Mouse (Mus musculus) ES-E14 (cell line): ENCODE data around the gene Prdm8. TPM values are rescaled to one million over a fixed set of nuclear protein-coding genes. Genes with fewer than 3 reads are reported as not detected.

Experiments used
- DNase-seq: peaks from one replicate; pipeline ENCODE4 v3.0.0-alpha.2; 2013; ENCODE audit warnings: low read depth, low spot score
- H3K27ac ChIP-seq: 2 replicates; pipeline ENCODE4 v1.5.1; 2012; ENCODE audit warnings: low read depth, mild to moderate bottlenecking, low read length, moderate library complexity, mixed read lengths; ENCODE audit not compliant: poor library complexity, insufficient read depth, severe bottlenecking
- H3K36me3 ChIP-seq: 2 replicates; pipeline ENCODE4 v1.6.1; 2012; ENCODE audit warnings: mild to moderate bottlenecking, low read length, moderate library complexity, mixed read lengths; ENCODE audit not compliant: control insufficient read depth, poor library complexity, insufficient read depth, severe bottlenecking
- H3K4me1 ChIP-seq, 2 experiments: fragments of 150-350 bp in 1 of 2; sonication (generic) in 1 of 2; 2 replicates each; pipeline ENCODE4 v1.6.1; 2012; ENCODE audit warnings: low read length in 2 of 2, mild to moderate bottlenecking in 1 of 2, mixed read lengths in 1 of 2; ENCODE audit not compliant: control insufficient read depth in 2 of 2, insufficient read depth in 2 of 2, poor library complexity in 1 of 2
- H3K4me3 ChIP-seq, 2 experiments: fragments of 150-350 bp in 1 of 2; sonication (generic) in 1 of 2; 2 replicates each; pipeline ENCODE4 v1.5.1; 2012; ENCODE audit warnings: low read length in 2 of 2, low read depth in 1 of 2, mild to moderate bottlenecking in 1 of 2, mixed read lengths in 1 of 2; ENCODE audit not compliant: insufficient read depth in 1 of 2, poor library complexity in 1 of 2, severe bottlenecking in 1 of 2
- H3K9ac ChIP-seq: 2 replicates; pipeline ENCODE4 v1.6.1; 2012; ENCODE audit warnings: low read depth, mild to moderate bottlenecking, low read length, mixed read lengths; ENCODE audit not compliant: poor library complexity, insufficient read depth, severe bottlenecking
- H3K9me3 ChIP-seq: fragments of 150-350 bp; sonication (generic); 2 replicates; pipeline ENCODE4 v1.6.1; 2012; ENCODE audit warnings: low read depth, mild to moderate bottlenecking, low read length; ENCODE audit not compliant: control insufficient read depth, insufficient read depth
- CHD2 ChIP-seq: IDR thresholded peaks from 2 replicates; pipeline ENCODE4 v1.6.1; 2014; ENCODE audit warnings: mild to moderate bottlenecking, low read depth, low read length, inconsistent platforms
- HCFC1 ChIP-seq: IDR thresholded peaks from 2 replicates; pipeline ENCODE4 v1.6.1; 2012; ENCODE audit warnings: low read length, inconsistent platforms, borderline replicate concordance; ENCODE audit not compliant: insufficient read depth
- MAFK ChIP-seq: IDR thresholded peaks from 2 replicates; pipeline ENCODE4 v1.6.1; 2014; ENCODE audit warnings: mild to moderate bottlenecking, low read depth, low read length, inconsistent platforms; ENCODE audit not compliant: insufficient read depth
- ZC3H11A ChIP-seq: IDR thresholded peaks from 2 replicates; pipeline ENCODE4 v1.6.1; 2012; ENCODE audit warnings: low read depth, mild to moderate bottlenecking, inconsistent platforms, low read length, borderline replicate concordance
- ZNF384 ChIP-seq: IDR thresholded peaks from 2 replicates; pipeline ENCODE4 v1.6.1; 2012; ENCODE audit warnings: low read depth, low read length, inconsistent platforms
- in situ Hi-C, 2 experiments: fragments of 600-800 bp; cut with MboI; formaldehyde crosslinking; loops; one replicate each; pipeline ENCODE4 v1.15.1; 2025; ENCODE audit warnings: low sequenced_read_pairs in 2 of 2, inconsistent platforms in 1 of 2; ENCODE audit not compliant: unreplicated experiment in 2 of 2
- total RNA-seq: library from RNA; depleted of rRNA; stranded (reverse); fragments of 300-350 nt; gene quantifications from 2 replicates; pipeline ENCODE4 v1.2.3, GENCODE M21; 2012; rRNA removed

Prdm8 gene
- total RNA-seq, 1 experiment, result 0.09 TPM

DNA sequence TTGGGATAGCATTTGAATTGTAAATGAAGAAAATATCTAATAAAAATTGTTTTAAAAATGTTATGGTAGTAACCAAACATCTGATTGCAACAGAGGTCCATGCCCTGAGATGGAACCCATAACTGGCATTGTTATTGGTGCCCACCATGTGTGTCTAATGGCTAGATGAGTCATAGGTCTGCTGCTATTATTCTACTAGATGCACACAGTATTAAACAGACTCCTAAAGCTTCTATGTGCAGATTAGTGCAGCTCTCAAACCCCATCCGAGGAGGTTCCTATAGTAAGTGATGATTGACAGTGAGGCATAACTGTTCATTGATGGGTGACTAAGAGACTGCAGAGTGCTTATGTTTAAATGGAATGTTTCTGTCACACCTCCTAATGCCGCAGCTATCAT is 59.7 kb downstream of the Prdm8 start:
- Histone ChIP-seq H3K9ac (no peak overlapping the region), H3K4me3 (no peak overlapping the region), H3K27ac (no peak overlapping the region), H3K4me1 (no peaks in the 10 kb centered on the region), H3K9me3 (no peaks in the 10 kb centered on the region), H3K36me3 (no peaks in the 10 kb centered on the region)
- in situ Hi-C loops, result no loop called here
- no peak for DNase-seq
- TF ChIP-seq ZC3H11A (no peak), ZNF384 (no peak), HCFC1 (no peak), CHD2 (no peak), MAFK (no peak)

DNA sequence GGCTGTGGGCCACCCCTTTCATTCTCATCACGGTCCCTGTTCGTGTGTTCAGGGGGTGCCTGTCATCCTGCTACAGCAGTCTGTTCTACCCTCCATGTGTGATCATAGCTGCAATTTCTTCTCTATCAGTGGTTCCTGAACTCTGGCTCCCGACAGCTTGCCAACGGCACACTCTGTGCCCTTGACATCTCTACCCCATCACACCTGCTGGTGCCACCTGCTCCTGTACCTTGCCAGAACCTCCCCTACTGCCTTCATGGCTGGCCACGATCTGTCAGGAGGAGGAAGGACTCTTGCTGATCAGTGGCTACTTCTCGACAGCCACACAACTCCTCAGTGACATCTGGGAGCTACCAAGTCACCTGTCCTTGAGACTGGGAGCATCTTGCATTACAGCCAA is 62.5 kb downstream of the Prdm8 start:
- no peak overlapping the region for H3K4me3 ChIP-seq
- no peak for DNase-seq
- no peak for TF ChIP-seq MAFK
- TF ChIP-seq HCFC1, result no peak
- no peak for TF ChIP-seq ZNF384
- no peak for TF ChIP-seq CHD2
- no peak for TF ChIP-seq ZC3H11A
- no peak overlapping the region for H3K9ac ChIP-seq
- no peaks in the 10 kb centered on the region for H3K4me1 ChIP-seq
- in situ Hi-C loops, result no loop called here
- H3K36me3 ChIP-seq, result no peaks in the 10 kb centered on the region
- H3K27ac ChIP-seq, result no peak overlapping the region
- H3K9me3 ChIP-seq, result no peaks in the 10 kb centered on the region

DNA sequence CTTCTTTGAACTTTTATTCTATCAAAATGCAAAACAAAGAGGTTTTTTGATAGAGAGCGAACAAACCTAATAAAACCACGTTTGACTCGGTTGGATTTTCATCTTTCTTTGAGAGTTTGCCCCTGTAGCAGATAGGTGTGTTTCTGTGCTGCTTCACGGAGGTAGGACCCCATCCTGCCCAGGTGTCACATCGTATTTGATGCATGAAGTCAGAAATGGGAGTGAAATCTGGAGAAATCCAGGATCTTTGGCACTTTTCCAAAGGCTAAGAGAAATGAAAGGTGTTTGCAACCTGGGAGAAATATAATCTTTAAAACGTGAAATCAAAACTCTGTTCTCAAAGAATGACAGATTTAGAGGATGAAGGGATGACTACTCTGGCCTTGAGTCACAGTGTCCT is 71.5 kb downstream of the Prdm8 start:
- H3K9ac ChIP-seq, result no peak overlapping the region
- TF ChIP-seq HCFC1 (no peak), ZC3H11A (no peak), ZNF384 (no peak), CHD2 (no peak), MAFK (no peak)
- no peak overlapping the region for H3K27ac ChIP-seq
- no peaks in the 10 kb centered on the region for H3K36me3 ChIP-seq
- in situ Hi-C loops, result no loop called here
- H3K4me1 ChIP-seq, result no peaks in the 10 kb centered on the region
- no peak for DNase-seq
- no peak overlapping the region for H3K4me3 ChIP-seq
- no peaks in the 10 kb centered on the region for H3K9me3 ChIP-seq

Other genes with a start within 250 kb of the Prdm8 start
- 1.3 and 4.8 TPM in 2 replicates for gene Antxr2, start 136.2 kb upstream of the Prdm8 start, total RNA-seq
- gene Fgf5, start 87.0 kb downstream of the Prdm8 start, total RNA-seq, result 0.74 and 1.1 TPM in 2 replicates
- gene Cfap299, start 162.1 kb downstream of the Prdm8 start, total RNA-seq, result 0.26 TPM in 1 of 2 replicates, not detected in the other